Mouse (Mus musculus): ENCODE data around the gene Gm29609. TPM values are rescaled to one million over a fixed set of nuclear protein-coding genes. Genes with fewer than 3 reads are reported as not detected.
"Not testable (repeated sequence)": the region's sequence is repeated elsewhere in the genome, so short reads cannot be mapped to it uniquely, and the experiment has no call there.

The Gm29609 gene
- total RNA-seq (2021): 1.7 and 1.9 TPM in 2 replicates
- long read RNA-seq, experiment 1, partial matches to known transcripts: 0 of 5 reads
- long read RNA-seq, experiment 1, other reads (novel, unspliced or antisense): 5 of 5 reads
- long read RNA-seq, experiment 2, partial matches to known transcripts: 1 of 3 reads
- long read RNA-seq, experiment 2, other reads (novel, unspliced or antisense): 2 of 3 reads

- DNase-seq: peak; percentile 95
Measured at GRCm38 (mm10) chr5:31179766-31180630, at the start of gene Gm29609, which contains the start of gene Gtf3c2. TSS of gene Gm29609 (minus strand) at chr5:31179911. TSS of gene Gtf3c2 (minus strand) at chr5:31180144.

DNA sequence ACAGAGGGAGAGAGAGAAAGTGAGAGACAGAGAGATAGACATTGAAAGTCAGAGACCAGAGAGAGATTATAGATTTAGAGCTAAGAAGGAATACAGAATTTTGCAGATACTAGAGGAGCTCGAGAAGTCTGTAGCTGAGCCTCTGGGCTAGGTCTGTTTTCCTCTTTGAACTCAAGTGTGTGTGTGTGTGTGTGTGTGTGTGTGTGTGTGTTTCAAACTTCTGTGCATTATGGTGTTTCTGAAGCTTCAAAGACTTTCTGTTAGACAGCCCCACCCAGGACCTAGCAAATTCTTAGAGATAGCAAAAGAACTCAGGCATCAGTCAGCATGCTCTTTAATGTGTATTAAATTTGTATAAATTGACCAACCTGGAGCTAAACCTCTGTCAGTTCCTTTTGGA is 46.9 kb upstream of the Gm29609 start:
- no peak for DNase-seq

GRCm38 (mm10) chr5:31222696-31223095 is 43.0 kb upstream of the Gm29609 start:
- no peak for DNase-seq

GRCm38 (mm10) chr5:31221304-31221945 is 41.7 kb upstream of the Gm29609 start:
- peak; percentile 68 for DNase-seq

GRCm38 (mm10) chr5:31220448-31221303 is 41.0 kb upstream of the Gm29609 start, which contains the start of gene Ppm1g:
TSS of gene Ppm1g (minus strand) at chr5:31220687.
- peak; percentile 99 for DNase-seq

DNA sequence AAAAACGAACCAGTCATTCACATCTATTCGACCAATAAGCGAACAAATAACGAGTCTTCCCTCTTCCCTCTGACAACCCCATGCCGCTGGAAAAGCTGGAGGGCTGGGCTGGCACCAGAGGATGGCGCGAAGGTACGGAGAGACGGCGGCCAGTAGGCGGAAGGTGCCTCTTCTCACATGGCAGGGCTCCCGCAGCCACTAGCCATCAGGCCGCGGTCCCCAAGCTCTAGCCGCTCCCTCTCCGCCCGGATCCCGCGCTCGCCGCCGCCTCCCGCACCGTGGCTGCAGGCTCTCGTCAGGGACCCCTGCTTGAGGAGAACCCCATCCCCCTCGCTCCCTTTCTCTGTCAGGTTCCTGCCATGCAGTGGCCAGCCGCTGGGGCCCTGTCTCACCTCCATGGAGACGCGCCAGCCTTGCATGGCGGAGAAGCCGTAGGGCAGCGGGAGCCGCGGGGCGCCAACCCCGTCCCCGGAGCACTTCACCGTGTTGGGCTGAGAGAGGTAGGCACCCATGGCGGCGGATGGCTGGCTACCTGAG is 40.3 kb upstream of the Gm29609 start:
- peak; percentile 75 for DNase-seq

- no peak for DNase-seq
Measured at GRCm38 (mm10) chr5:31219474-31219873, 39.8 kb upstream of the Gm29609 start.

DNA sequence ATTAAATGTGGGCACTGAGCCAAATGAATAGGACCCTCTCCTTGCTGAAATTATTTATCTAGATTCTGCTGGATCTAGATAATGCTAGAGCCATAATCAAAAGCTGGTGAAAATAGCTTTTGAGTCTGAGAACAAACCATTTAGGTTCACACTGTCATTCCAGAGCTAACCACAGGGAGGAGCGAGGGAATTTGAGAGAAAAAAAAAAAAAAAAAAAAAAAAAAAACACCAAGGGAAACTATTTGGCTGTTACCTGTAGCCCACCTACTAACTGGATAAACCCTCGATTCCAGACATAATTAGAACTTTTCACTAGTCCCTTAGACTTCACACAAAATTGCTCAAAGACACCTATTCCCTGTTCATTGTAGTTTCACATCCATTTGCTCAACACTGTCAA is 39.4 kb upstream of the Gm29609 start:
- peak; percentile 29 for DNase-seq

- peak; percentile 28 for DNase-seq
Measured at GRCm38 (mm10) chr5:31218294-31218693, 38.6 kb upstream of the Gm29609 start.

- DNase-seq: not testable (repeated sequence)
Measured at GRCm38 (mm10) chr5:31216554-31216953, 36.8 kb upstream of the Gm29609 start.

DNA sequence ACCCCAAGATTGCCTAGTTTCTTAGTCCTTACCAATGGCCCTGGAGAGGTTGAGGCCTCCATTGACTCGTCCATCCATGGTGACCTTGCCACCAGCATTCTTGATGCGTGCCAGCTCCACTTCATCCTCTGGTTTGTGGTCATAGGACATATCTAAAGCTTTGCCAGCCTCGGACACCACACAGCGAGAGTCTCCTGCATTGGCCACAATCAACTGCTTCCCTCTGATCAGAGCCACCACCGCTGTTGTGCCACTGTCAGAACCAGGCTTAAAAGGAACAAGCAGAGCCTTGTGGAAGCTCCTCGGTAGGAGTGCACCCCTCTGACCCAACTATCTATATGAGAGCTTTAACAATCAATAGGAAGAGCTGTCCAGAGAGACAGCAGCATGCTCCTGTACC is 24.7 kb upstream of the Gm29609 start:
- no peak for DNase-seq

- DNase-seq: no peak
Measured at GRCm38 (mm10) chr5:31203866-31204265, 24.2 kb upstream of the Gm29609 start.

GRCm38 (mm10) chr5:31202933-31203332 is 23.2 kb upstream of the Gm29609 start:
- DNase-seq: no peak

GRCm38 (mm10) chr5:31201742-31202590 is 22.3 kb upstream of the Gm29609 start, which contains the start of gene Zfp513:
TSS of gene Zfp513 (minus strand) at chr5:31202303.
- DNase-seq: peak; percentile 97

- no peak for DNase-seq
Measured at GRCm38 (mm10) chr5:31201042-31201741, 21.5 kb upstream of the Gm29609 start.

- DNase-seq: no peak
Measured at GRCm38 (mm10) chr5:31200327-31200768, 20.6 kb upstream of the Gm29609 start.

DNA sequence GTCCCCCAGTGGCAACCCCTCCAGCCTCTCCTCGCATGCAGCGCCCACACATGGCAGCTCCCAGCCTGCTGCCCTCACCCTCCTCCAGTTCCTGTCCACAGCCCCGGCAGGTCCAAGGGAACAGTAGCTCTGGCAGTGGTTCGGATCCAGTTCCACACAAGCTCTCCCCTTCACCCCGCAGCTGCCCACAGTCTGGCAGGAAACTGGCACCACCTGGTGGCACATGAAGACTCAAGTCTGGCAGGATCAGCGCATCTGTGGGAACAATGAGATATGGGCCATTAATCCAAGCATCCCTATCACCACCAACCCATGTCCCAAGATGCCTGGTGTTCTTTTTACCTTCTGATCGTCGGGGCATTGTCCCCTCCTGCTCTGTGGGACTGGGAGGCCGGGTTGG is 20.2 kb upstream of the Gm29609 start:
- peak; percentile 52 for DNase-seq

GRCm38 (mm10) chr5:31199321-31199892 is 19.7 kb upstream of the Gm29609 start:
- DNase-seq: no peak

- no peak for DNase-seq
Measured at GRCm38 (mm10) chr5:31198616-31199320, 19.1 kb upstream of the Gm29609 start.

Data from adrenal gland, postnatal 14 days (tissue).